Mouse (Mus musculus): ENCODE results near the gene Tie1. TPM values are rescaled to one million over a fixed set of nuclear protein-coding genes. Genes with fewer than 3 reads are reported as not detected.
A peak's percentile ranks its signal among the peaks of the same experiment; 100 is the strongest.
"Not testable (repeated sequence)": the region's sequence is repeated elsewhere in the genome, so short reads cannot be mapped to it uniquely, and the experiment has no call there.

Tie1 gene
- polyA plus RNA-seq, 1 experiment from 2014 or later, result 13.1 TPM

DNA sequence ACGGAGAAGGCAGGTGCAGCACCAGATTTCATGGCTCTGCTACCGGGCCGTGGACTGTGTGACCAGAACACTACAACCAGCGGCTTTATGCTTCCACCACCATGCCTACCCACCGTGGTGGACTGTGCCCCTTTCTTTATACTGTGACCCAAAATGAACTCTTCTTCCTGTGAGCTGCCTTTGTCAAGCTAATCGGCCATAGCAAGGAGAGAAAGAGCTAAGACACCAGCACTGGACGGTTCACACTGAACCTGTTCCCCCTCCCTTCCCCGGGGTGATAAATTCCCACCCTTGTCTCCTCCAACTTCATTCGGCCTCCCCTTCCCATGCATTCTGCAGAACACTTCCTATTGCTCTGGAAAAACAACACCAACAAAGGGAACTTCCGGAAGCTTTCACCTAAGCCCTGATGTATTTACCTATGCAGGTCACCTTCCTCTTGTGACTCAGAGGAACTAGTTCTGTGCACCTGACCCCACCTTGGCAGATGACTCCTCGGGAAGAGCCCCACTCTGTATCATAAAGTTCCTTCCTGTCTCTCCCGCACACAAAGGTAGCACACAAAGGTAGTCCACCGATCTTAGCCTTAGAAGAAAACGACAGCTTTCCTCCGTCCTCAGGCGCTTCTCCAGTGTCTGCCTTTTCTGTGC, 27.8 kb upstream of the Tie1 start:
- peak overlapping the region; percentile 31; the same call in 1 of the 2 replicates for H3K4me3 ChIP-seq
- peaks cover 29% of the 10 kb centered on the region for H3K27me3 ChIP-seq (ENCODE audit: low read depth, poor library complexity, severe bottlenecking)
- peaks cover 22% of the 10 kb centered on the region for H3K4me1 ChIP-seq
- no peak for DNase-seq (ENCODE audit: low spot score)
- H3K36me3 ChIP-seq, result no peaks in the 10 kb centered on the region
- peak overlapping the region; percentile 63 for H3K27ac ChIP-seq (replicated peaks)
- 37% methylated on average over 16 of the region's 16 CpGs for WGBS
- no peaks in the 10 kb centered on the region for H3K9me3 ChIP-seq (replicated peaks)

DNA sequence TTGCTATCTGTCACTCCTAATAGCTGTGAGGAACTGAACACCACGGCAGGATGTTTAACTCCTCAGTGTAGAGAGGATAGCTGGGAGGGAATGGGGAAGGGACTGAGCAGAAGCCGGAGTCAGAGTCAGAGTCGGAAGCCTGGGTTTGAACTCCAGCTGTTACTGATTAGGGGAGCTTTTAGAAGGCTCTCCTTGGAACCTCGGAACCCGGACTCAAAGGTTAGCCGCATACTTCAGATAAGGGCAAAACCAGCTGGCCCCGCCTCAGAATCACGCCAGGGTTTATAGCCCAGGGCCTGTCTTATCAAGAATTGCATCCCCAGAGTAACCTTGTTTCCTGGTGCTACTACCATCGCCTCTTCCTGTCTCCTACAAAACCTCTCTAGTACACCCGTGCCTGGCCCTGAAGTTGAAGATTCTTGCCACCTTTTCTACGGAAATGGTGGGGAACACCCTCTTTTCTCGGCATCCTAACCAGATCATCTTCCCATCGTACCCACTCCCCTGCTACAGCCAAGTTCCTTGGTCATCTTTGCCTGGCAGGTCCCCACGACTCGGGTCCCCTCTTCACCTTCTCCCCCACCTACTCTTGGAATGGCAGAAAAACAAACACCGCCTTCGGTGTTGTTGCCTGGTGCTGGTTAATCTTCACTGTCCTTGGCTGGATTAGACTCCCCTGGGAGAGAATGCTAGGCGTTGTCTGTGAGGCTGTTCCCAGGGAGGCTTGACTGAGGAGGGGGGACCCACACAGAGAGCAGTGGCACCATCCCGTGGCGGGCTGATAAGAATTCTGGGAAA, 27.0 kb upstream of the Tie1 start:
- peak overlapping the region; percentile 63 for H3K27ac ChIP-seq (replicated peaks)
- H3K9me3 ChIP-seq (replicated peaks), result no peaks in the 10 kb centered on the region
- peak overlapping the region; percentile 31; the same call in 1 of the 2 replicates for H3K4me3 ChIP-seq
- 24% methylated on average over 20 of the region's 20 CpGs for WGBS
- no peaks in the 10 kb centered on the region for H3K36me3 ChIP-seq
- H3K4me1 ChIP-seq, result peaks cover 22% of the 10 kb centered on the region
- H3K27me3 ChIP-seq (ENCODE audit: low read depth, poor library complexity, severe bottlenecking), result peaks cover 29% of the 10 kb centered on the region
- peak; percentile 29 for DNase-seq (ENCODE audit: low spot score)

DNA sequence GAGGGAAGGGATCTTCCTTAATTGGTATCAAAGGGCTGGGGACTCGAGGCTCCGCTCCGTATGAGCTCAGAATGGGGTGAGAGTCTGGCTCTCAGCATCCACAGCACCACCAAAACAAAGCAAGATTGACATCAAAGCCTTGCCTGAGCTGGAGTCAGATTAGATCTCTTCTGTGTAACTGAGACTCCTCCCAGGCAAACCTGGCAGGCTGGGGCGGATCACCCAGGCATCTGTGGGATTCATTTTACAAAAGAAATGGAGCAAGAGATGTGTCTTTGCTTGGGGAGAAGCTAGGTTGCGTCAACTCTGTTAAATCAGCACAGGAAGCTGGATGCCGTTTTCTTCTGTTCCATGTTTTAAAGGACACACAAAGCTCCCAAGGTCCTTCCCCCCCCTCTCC, 19.2 kb upstream of the Tie1 start:
- no peak overlapping the region for H3K4me3 ChIP-seq
- peak overlapping the region; percentile 38; the same call in 1 of the 2 replicates for H3K27ac ChIP-seq (replicated peaks)
- no peaks in the 10 kb centered on the region for H3K27me3 ChIP-seq (ENCODE audit: low read depth, poor library complexity, severe bottlenecking)
- peak; percentile 28 for DNase-seq (ENCODE audit: low spot score)
- H3K4me1 ChIP-seq, result peaks cover 17% of the 10 kb centered on the region
- 5% methylated on average over 6 of the region's 6 CpGs for WGBS
- no peaks in the 10 kb centered on the region for H3K9me3 ChIP-seq (replicated peaks)
- no peaks in the 10 kb centered on the region for H3K36me3 ChIP-seq

DNA sequence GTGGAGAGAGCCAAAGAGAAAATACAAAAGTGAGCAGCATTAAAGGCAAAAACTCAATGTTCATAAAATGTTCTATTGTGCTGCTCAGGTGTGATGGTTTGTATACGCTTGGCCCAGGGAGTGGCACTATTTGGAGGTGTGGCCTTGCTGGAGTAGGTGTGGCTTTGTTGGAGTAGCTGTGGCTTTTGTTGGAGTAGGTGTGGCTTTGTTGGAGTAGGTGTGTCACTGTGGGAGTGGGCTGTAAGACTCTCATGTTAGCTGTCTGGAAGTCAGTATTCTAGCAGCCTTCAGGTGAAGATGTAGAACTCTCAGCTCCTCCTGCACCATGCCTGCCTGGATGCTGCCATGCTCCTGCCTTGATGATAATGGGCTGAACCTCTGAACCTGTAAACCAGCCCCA, 17.3 kb upstream of the Tie1 start:
- not testable (repeated sequence) for H3K4me3 ChIP-seq; DNase-seq (ENCODE audit: low spot score); H3K9me3 ChIP-seq (replicated peaks); H3K27ac ChIP-seq (replicated peaks); H3K4me1 ChIP-seq; H3K36me3 ChIP-seq; H3K27me3 ChIP-seq (ENCODE audit: low read depth, poor library complexity, severe bottlenecking)
- 84% methylated on average over 1 of the region's 1 CpGs for WGBS

DNA sequence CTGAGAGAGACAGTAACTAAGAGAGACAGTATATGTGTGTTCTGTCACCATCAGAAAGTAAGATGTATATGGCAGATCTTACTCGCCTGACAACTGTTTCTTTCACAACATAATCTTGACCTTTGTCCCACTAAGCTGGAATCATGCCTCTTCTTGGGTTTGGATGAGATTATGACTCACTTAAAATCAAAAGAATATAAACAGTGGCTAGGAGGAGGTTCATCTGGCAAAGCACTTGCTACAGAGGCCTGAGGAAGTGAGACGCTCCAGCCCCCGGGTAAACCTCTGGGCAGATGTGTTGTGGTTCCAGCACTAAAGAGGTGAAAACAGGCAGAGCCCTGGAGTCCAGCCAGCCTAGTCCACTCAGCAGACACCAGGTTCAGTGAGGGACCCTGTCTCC, 15.7 kb upstream of the Tie1 start:
- 78% methylated on average over 3 of the region's 3 CpGs for WGBS
- H3K27me3 ChIP-seq (ENCODE audit: low read depth, poor library complexity, severe bottlenecking), result no peaks in the 10 kb centered on the region
- no peaks in the 10 kb centered on the region for H3K36me3 ChIP-seq
- no peaks in the 10 kb centered on the region for H3K9me3 ChIP-seq (replicated peaks)
- H3K4me1 ChIP-seq, result peaks cover 12% of the 10 kb centered on the region
- no peak overlapping the region for H3K27ac ChIP-seq (replicated peaks)
- DNase-seq (ENCODE audit: low spot score), result no peak
- no peak overlapping the region for H3K4me3 ChIP-seq

DNA sequence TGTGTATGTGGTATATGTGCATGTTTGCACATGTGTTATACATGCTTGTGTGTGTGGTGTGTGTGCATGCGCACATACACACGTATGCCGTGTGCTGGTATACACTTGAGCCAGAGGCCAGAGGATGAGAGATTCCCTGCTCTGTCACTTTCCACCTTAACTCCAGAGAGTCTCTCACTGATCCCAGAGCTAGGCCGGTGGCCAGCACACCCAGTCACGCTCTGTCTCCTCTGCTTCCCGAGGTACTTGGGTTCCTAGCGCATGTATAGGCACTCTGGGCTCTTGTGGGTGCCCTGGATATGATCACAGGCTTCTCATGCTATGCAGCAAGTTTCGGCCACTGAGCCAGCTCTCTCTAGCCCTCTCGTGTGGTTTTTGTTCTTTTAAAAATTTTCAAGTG, 10.9 kb upstream of the Tie1 start:
- H3K27me3 ChIP-seq (ENCODE audit: low read depth, poor library complexity, severe bottlenecking), result no peaks in the 10 kb centered on the region
- no peaks in the 10 kb centered on the region for H3K36me3 ChIP-seq
- WGBS, result 78% methylated on average over 9 of the region's 9 CpGs
- H3K4me3 ChIP-seq, result no peak overlapping the region
- DNase-seq (ENCODE audit: low spot score), result no peak
- peaks cover 8% of the 10 kb centered on the region; the same call in 1 of the 2 replicates for H3K4me1 ChIP-seq
- H3K27ac ChIP-seq (replicated peaks), result no peak overlapping the region
- H3K9me3 ChIP-seq (replicated peaks), result no peaks in the 10 kb centered on the region

DNA sequence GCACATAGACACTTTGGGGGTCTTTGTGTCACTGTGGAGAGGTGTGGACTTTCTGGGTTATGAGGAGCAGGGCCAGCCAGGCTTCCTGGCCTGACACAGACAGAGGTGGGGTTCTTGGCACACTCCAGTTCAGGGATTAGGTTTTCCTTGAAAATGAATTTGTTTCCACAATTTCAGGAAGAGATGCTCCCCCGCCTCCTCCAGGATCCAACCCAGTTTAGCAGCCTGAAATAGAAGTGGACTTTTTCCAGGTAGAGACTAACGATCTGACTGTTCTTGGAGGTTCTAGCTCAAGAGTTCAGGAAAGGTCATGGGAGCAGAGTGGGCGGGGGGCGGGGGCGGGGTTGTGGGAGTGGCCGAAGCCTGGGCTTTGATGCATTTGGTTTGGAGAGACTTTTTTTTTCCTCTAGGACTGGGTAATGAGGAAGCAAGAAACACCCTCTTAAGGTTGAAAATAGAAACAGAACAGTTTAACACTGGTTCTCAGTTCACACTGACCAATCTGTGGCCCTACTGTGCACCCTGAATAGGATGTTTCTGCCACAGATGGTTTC, 10.4 kb upstream of the Tie1 start:
- WGBS, result 50% methylated on average over 6 of the region's 6 CpGs

DNA sequence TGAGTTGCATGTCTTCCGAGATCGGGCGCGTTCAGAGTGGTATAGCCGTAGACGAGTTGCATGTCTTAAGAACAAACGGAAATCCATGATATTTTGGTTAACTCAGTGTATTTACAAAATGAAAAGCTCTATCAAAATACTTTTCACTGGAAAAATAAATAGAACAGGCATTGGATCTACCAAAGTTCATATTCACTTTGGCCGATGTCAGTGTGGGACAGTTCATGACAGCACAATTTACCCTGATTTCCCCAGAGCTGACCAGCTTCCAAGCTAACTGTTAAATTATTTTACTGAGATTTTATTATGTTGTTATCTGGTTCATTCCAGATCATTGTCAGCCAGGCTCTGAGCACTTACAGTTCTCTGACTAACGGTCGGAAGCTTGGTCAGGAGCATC, 600 bp upstream of the Tie1 start:
- Histone ChIP-seq H3K9me3 (replicated peaks) (no peaks in the 10 kb centered on the region), H3K27ac (replicated peaks) (no peak overlapping the region), H3K36me3 (no peaks in the 10 kb centered on the region), H3K4me1 (0 out of 2 replicates have a peak, but pooled peaks cover 1% of the 10 kb centered on the region), H3K4me3 (no peak overlapping the region), H3K27me3 (ENCODE audit: low read depth, poor library complexity, severe bottlenecking) (no peaks in the 10 kb centered on the region)
- 95% methylated on average over 10 of the region's 10 CpGs for WGBS
- no peak for DNase-seq (ENCODE audit: low spot score)

More for the DNA sequence above, 10.4 kb upstream of the Tie1 start:
- Histone ChIP-seq H3K27ac (replicated peaks) (no peak overlapping the region), H3K9me3 (replicated peaks) (no peaks in the 10 kb centered on the region), H3K4me1 (peaks cover 8% of the 10 kb centered on the region; the same call in 1 of the 2 replicates), H3K27me3 (ENCODE audit: low read depth, poor library complexity, severe bottlenecking) (no peaks in the 10 kb centered on the region), H3K36me3 (no peaks in the 10 kb centered on the region), H3K4me3 (no peak overlapping the region)
- no peak for DNase-seq (ENCODE audit: low spot score)

DNA sequence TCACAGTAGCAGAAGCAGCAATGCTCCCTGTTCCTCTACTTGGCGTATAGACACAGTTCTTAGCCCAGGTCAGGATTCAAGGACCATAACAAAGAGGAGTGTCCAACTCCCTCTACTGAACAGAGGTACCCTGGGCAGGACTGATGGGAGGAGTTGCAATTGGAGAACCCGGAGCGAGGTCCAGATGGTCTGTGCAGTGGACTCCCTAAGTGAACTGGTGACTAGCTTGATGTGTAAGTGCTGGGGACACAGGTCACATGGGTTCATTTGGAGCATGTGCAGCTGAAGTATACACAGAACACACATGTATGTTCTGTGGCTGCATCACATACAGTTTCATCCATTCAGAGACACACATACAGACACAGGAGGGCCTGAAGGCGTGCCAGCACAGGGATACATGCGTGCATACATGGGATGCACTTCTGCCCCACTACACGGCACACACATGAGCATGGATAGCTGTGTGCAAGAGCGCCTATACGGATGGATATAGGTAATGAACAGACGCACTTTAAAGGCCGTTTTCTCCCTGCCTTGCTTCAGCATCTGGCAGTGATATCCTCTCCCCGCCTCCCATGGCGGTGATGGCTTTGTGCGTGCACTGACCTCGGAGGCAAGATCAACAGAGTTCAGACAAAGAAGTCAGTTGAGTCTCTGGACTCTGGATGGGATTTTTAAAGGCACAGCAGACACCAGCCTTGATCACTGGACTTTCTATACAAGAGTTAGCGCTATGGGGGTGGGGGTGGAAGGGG, 12.9 kb downstream of the Tie1 start:
- H3K27ac ChIP-seq (replicated peaks), result peak overlapping the region; percentile 82
- no peaks in the 10 kb centered on the region for H3K9me3 ChIP-seq (replicated peaks)
- WGBS, result 47% methylated on average over 15 of the region's 15 CpGs
- DNase-seq (ENCODE audit: low spot score), result peak; percentile 55
- peaks cover 19% of the 10 kb centered on the region for H3K4me1 ChIP-seq
- H3K27me3 ChIP-seq (ENCODE audit: low read depth, poor library complexity, severe bottlenecking), result no peaks in the 10 kb centered on the region
- no peak overlapping the region for H3K4me3 ChIP-seq
- no peaks in the 10 kb centered on the region for H3K36me3 ChIP-seq

DNA sequence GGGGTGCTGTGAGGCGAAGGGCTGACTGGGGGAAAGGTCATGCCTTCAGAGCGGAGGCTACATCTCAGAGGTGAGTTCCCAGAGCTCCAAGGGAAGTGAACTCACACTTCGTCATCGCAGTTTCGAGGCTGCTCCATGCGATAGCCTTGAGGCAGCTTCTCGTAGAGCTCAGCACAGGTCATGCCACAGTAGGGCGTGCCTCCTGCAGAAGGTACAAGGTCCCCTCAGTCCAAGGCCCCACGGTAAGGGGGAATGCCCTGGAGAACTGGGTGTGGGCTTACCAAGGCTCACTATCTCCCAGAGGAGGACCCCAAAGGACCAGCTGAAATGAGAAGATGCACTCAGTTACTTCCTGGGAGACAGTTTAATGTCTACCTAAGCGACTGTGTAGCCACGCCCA, 17.2 kb downstream of the Tie1 start:
- Histone ChIP-seq H3K27ac (replicated peaks) (no peak overlapping the region), H3K9me3 (replicated peaks) (no peaks in the 10 kb centered on the region), H3K4me1 (peaks cover 12% of the 10 kb centered on the region), H3K36me3 (no peaks in the 10 kb centered on the region), H3K4me3 (no peak overlapping the region), H3K27me3 (ENCODE audit: low read depth, poor library complexity, severe bottlenecking) (no peaks in the 10 kb centered on the region)
- no peak for DNase-seq (ENCODE audit: low spot score)
- 93% methylated on average over 11 of the region's 11 CpGs for WGBS

DNA sequence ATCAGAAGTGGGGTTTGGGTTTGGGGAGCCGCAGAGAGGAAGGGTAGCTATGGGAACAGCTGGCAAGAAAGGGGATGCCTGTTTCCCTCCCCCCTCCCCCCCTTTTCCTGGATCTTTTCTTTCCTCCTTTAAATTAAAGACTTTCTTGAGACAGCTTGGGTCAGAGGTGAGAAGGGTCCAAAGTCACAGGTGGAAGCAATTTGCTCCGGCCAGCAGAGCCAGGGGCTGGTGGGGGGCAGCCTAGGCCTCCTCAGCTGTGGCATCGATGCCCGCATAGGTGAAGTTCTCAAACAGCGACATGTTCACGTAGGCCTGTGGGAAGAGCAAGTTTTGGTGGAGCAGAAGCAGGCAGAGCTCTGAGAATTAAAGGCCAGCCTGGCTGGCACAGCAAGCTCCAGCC, 18.6 kb downstream of the Tie1 start:
- no peak for DNase-seq (ENCODE audit: low spot score)
- H3K9me3 ChIP-seq (replicated peaks), result no peaks in the 10 kb centered on the region
- no peaks in the 10 kb centered on the region for H3K27me3 ChIP-seq (ENCODE audit: low read depth, poor library complexity, severe bottlenecking)
- 70% methylated on average over 6 of the region's 6 CpGs for WGBS
- H3K4me1 ChIP-seq, result no peaks in the 10 kb centered on the region
- H3K27ac ChIP-seq (replicated peaks), result no peak overlapping the region
- H3K4me3 ChIP-seq, result no peak overlapping the region
- H3K36me3 ChIP-seq, result no peaks in the 10 kb centered on the region

DNA sequence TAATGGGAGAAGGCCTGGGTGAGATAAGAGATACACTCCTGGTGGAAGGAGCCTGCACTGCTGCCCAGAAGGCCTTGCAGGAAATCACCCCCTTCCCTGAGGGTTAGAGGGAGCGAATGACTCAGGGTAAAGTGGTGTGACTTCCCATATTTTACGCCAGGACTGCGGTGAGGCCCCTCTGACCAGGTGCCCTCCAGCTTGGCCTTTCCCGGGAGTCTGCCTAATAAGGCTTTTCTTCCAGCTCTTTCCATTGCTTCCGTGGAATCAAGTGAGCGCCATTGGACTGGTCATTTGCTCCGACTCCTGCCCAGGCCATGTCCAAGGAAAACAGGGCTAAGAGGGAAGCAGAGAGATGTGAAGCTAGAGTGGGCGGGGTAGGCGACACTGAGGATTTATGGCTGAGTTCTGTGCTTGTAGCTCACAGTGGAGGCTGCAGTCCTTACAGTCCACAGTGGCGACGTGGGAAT, 24.1 kb downstream of the Tie1 start:
- Histone ChIP-seq H3K27ac (replicated peaks) (no peak overlapping the region), H3K27me3 (ENCODE audit: low read depth, poor library complexity, severe bottlenecking) (no peaks in the 10 kb centered on the region), H3K4me1 (0 out of 2 replicates have a peak, but pooled peaks cover 9% of the 10 kb centered on the region), H3K4me3 (no peak overlapping the region), H3K36me3 (no peaks in the 10 kb centered on the region), H3K9me3 (replicated peaks) (no peaks in the 10 kb centered on the region)
- WGBS, result 66% methylated on average over 11 of the region's 11 CpGs
- no peak for DNase-seq (ENCODE audit: low spot score)
